Mouse (Mus musculus) liver, embryonic 13.5 days (tissue): ENCODE results near the gene Kng1. TPM values are rescaled to one million over a fixed set of nuclear protein-coding genes. Genes with fewer than 3 reads are reported as not detected.
"Not testable (repeated sequence)": the region's sequence is repeated elsewhere in the genome, so short reads cannot be mapped to it uniquely, and the experiment has no call there.

Source experiments
- ATAC-seq: fragments of 200-750 bp; cut with Nextera tagmentation; 2 replicates; pipeline ENCODE4 v1.8.0; 2017; ENCODE audit warnings: low read depth, mild to moderate bottlenecking, moderate number of reproducible peaks, moderate library complexity
- DNase-seq: peaks from one replicate; pipeline ENCODE4 v3.0.0; 2022
- H3K27ac ChIP-seq: fragments of 300-500 bp; sonication (generic); 2 replicates; pipeline ENCODE4 v1.5.1; 2015; ENCODE audit warnings: moderate library complexity, mild to moderate bottlenecking, inconsistent platforms
- H3K27me3 ChIP-seq: fragments of 300-500 bp; sonication (generic); 2 replicates; pipeline ENCODE4 v1.6.1; 2015; ENCODE audit warnings: mild to moderate bottlenecking, inconsistent platforms
- H3K36me3 ChIP-seq: fragments of 300-500 bp; sonication (generic); 2 replicates; pipeline ENCODE4 v1.6.1; 2015; ENCODE audit warnings: mild to moderate bottlenecking, inconsistent platforms
- H3K4me1 ChIP-seq: fragments of 300-500 bp; sonication (generic); replicated peaks from 2 replicates; pipeline ENCODE4 v1.6.1; 2015; ENCODE audit warnings: inconsistent platforms
- H3K4me2 ChIP-seq: fragments of 300-500 bp; sonication (generic); 2 replicates; pipeline ENCODE4 v1.6.1; 2015; ENCODE audit warnings: inconsistent platforms, mild to moderate bottlenecking, moderate library complexity
- H3K4me3 ChIP-seq: fragments of 300-500 bp; sonication (generic); replicated peaks from 2 replicates; pipeline ENCODE4 v1.5.1; 2015; ENCODE audit warnings: mild to moderate bottlenecking, inconsistent platforms
- H3K9ac ChIP-seq: fragments of 300-500 bp; sonication (generic); 2 replicates; pipeline ENCODE4 v1.6.1; 2015; ENCODE audit warnings: mild to moderate bottlenecking, inconsistent platforms
- H3K9me3 ChIP-seq: fragments of 300-500 bp; sonication (generic); replicated peaks from 2 replicates; pipeline ENCODE4 v1.6.1; 2016; ENCODE audit warnings: inconsistent platforms
- WGBS: fragments of 180-500 bp; shearing (Covaris S2); methylation state at CpG from one replicate; pipeline ENCODE4 v1.1.7; 2015; ENCODE audit not compliant: insufficient replicate concordance; 5-methylcytosine and 5-hydroxymethylcytosine counted together
- polyA plus RNA-seq: library from polyadenylated mRNA; unstranded; fragments of >200 nt; fragmentation: Nextera tagmentation; extraction: Ambion mirVana; gene quantifications from 2 replicates; pipeline ENCODE4 v1.2.1, GENCODE M21; 2015

Kng1 gene
- 274 and 287 TPM in 2 replicates for polyA plus RNA-seq

GRCm38 (mm10) chr16:23057668-23058447, at the start of gene Kng1:
Gene Kng1 (plus strand): TSS chr16:23057865.
- WGBS, result 32% methylated on average over 1 of the region's 1 CpGs
- H3K36me3 ChIP-seq, H3K9me3 ChIP-seq, H3K4me1 ChIP-seq, H3K27me3 ChIP-seq, DNase-seq: not testable (repeated sequence)
- peak within 1 kb of the TSS; percentile 39 for H3K4me3 ChIP-seq
- 0 out of 2 replicates have a peak within 1 kb of the TSS, but pooled peaks have one; percentile 9 for H3K27ac ChIP-seq
- 0 out of 2 replicates have a peak within 1 kb of the TSS, but pooled peaks have one; percentile 9 for H3K9ac ChIP-seq
- H3K4me2 ChIP-seq, result peak within 1 kb of the TSS; percentile 24
- ATAC-seq, result peak; percentile 82

- not testable (repeated sequence) for H3K9ac ChIP-seq, H3K36me3 ChIP-seq, H3K4me3 ChIP-seq, H3K27me3 ChIP-seq, H3K4me2 ChIP-seq, H3K4me1 ChIP-seq, ATAC-seq, H3K27ac ChIP-seq, DNase-seq, H3K9me3 ChIP-seq
- WGBS, result 61% methylated on average over 2 of the region's 2 CpGs
Observed at GRCm38 (mm10) chr16:23013786-23014185, 43.9 kb upstream of the Kng1 start.

- not testable (repeated sequence) for H3K9me3 ChIP-seq, H3K27me3 ChIP-seq, DNase-seq, H3K36me3 ChIP-seq, H3K27ac ChIP-seq, H3K4me1 ChIP-seq, H3K9ac ChIP-seq, H3K4me3 ChIP-seq, H3K4me2 ChIP-seq, ATAC-seq
- 77% methylated on average over 8 of the region's 8 CpGs for WGBS
Observed at GRCm38 (mm10) chr16:23014645-23015044, 43.0 kb upstream of the Kng1 start.

- 51% methylated on average over 1 of the region's 1 CpGs for WGBS
Observed at GRCm38 (mm10) chr16:23020571-23020970, 37.1 kb upstream of the Kng1 start.

GRCm38 (mm10) chr16:23025111-23025510, 32.6 kb upstream of the Kng1 start:
- no peaks in the 10 kb centered on the region for H3K36me3 ChIP-seq

More at GRCm38 (mm10) chr16:23020571-23020970, 37.1 kb upstream of the Kng1 start:
- not testable (repeated sequence) for DNase-seq, ATAC-seq, H3K27me3 ChIP-seq, H3K9ac ChIP-seq, H3K27ac ChIP-seq, H3K36me3 ChIP-seq, H3K9me3 ChIP-seq, H3K4me1 ChIP-seq, H3K4me3 ChIP-seq, H3K4me2 ChIP-seq

GRCm38 (mm10) chr16:23026582-23026981, 31.1 kb upstream of the Kng1 start:
- DNase-seq (no peak), ATAC-seq (no peak)
- H3K27me3 ChIP-seq, result no peaks in the 10 kb centered on the region
- no peak overlapping the region for H3K27ac ChIP-seq
- no peak overlapping the region for H3K4me3 ChIP-seq
- H3K9me3 ChIP-seq, result no peaks in the 10 kb centered on the region
- no peaks in the 10 kb centered on the region for H3K36me3 ChIP-seq
- H3K4me1 ChIP-seq, result no peaks in the 10 kb centered on the region
- H3K4me2 ChIP-seq, result no peak overlapping the region
- H3K9ac ChIP-seq, result no peak overlapping the region

More at GRCm38 (mm10) chr16:23025111-23025510, 32.6 kb upstream of the Kng1 start:
- 48% methylated on average over 6 of the region's 6 CpGs for WGBS
- no peak overlapping the region for H3K9ac ChIP-seq
- H3K27ac ChIP-seq, result no peak overlapping the region
- H3K4me2 ChIP-seq, result no peak overlapping the region
- H3K4me1 ChIP-seq, result no peaks in the 10 kb centered on the region
- no peak for DNase-seq
- H3K27me3 ChIP-seq, result no peaks in the 10 kb centered on the region
- no peak for ATAC-seq
- no peaks in the 10 kb centered on the region for H3K9me3 ChIP-seq
- no peak overlapping the region for H3K4me3 ChIP-seq

- not testable (repeated sequence) for H3K27ac ChIP-seq, H3K9ac ChIP-seq, ATAC-seq, H3K27me3 ChIP-seq, H3K4me1 ChIP-seq, H3K36me3 ChIP-seq, H3K4me3 ChIP-seq, DNase-seq, H3K9me3 ChIP-seq, H3K4me2 ChIP-seq
- 36% methylated on average over 3 of the region's 3 CpGs for whole genome bisulfite sequencing
Observed at GRCm38 (mm10) chr16:23027341-23027740, 30.3 kb upstream of the Kng1 start.

- H3K4me1 ChIP-seq, H3K4me2 ChIP-seq, H3K9me3 ChIP-seq, H3K27me3 ChIP-seq, H3K36me3 ChIP-seq, H3K9ac ChIP-seq, H3K4me3 ChIP-seq, H3K27ac ChIP-seq, DNase-seq: not testable (repeated sequence)
- ATAC-seq, result peak; percentile 30
- 65% methylated on average over 3 of the region's 3 CpGs for WGBS
Observed at GRCm38 (mm10) chr16:23028966-23029600, 28.6 kb upstream of the Kng1 start, which contains the start of gene Kng2. Gene Kng2 (minus strand): TSS chr16:23029482.

- H3K9ac ChIP-seq, result no peak overlapping the region
- no peak overlapping the region for H3K27ac ChIP-seq
- H3K4me1 ChIP-seq, result no peaks in the 10 kb centered on the region
- WGBS, result 58% methylated on average over 5 of the region's 5 CpGs
- no peak overlapping the region for H3K4me2 ChIP-seq
- no peaks in the 10 kb centered on the region for H3K27me3 ChIP-seq
- no peaks in the 10 kb centered on the region for H3K36me3 ChIP-seq
- H3K4me3 ChIP-seq, result no peak overlapping the region
- DNase-seq (no peak), ATAC-seq (no peak)
- H3K9me3 ChIP-seq, result no peaks in the 10 kb centered on the region
Observed at GRCm38 (mm10) chr16:23030673-23031435, 26.8 kb upstream of the Kng1 start.

- Histone ChIP-seq H3K4me1 (no peaks in the 10 kb centered on the region), H3K36me3 (no peaks in the 10 kb centered on the region), H3K27me3 (no peaks in the 10 kb centered on the region), H3K27ac (no peak overlapping the region), H3K9ac (no peak overlapping the region), H3K9me3 (no peaks in the 10 kb centered on the region), H3K4me3 (no peak overlapping the region), H3K4me2 (no peak overlapping the region)
- DNase-seq (no peak), ATAC-seq (no peak)
- 73% methylated on average over 4 of the region's 4 CpGs for WGBS
Observed at GRCm38 (mm10) chr16:23033673-23034072, 24.0 kb upstream of the Kng1 start.

GRCm38 (mm10) chr16:23037744-23038143, 19.9 kb upstream of the Kng1 start:
- no peaks in the 10 kb centered on the region for H3K27me3 ChIP-seq
- DNase-seq (no peak), ATAC-seq (no peak)
- H3K4me1 ChIP-seq, result no peaks in the 10 kb centered on the region
- no peak overlapping the region for H3K27ac ChIP-seq
- H3K4me3 ChIP-seq, result no peak overlapping the region
- no peaks in the 10 kb centered on the region for H3K9me3 ChIP-seq
- H3K36me3 ChIP-seq, result no peaks in the 10 kb centered on the region
- no peak overlapping the region for H3K4me2 ChIP-seq
- no peak overlapping the region for H3K9ac ChIP-seq
- WGBS, result 54% methylated on average over 7 of the region's 7 CpGs
